Mouse (Mus musculus): ENCODE results near the gene Stac3. TPM values are rescaled to one million over a fixed set of nuclear protein-coding genes. Genes with fewer than 3 reads are reported as not detected.

Stac3 gene
- total and polyA plus RNA-seq, 2 experiments from 2014 or later: 0.50 to 1.7 TPM

DNA sequence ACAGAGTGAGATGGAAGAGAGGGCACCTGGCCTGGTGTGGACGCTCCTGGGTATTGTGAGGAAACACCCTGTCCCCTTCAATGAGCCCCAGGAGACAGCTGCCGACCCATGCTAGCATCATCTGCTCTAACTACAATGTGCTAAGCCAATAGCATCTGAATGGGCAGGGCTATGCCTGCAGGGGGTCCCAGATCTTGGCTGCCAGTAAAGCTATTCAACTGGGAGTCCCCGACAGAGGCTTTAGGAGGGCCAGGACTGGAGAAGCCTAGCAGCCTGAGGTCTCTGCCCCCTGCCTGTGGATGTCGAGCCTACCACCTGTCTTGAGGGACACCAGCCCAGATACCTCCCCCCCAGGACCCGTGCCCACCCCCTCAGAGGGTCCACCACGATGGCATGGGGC lies 41.2 kb downstream of the Stac3 start:
- Histone ChIP-seq H3K4me2 (ENCODE audit: low read depth) (no peak overlapping the region), H3K27me3 (ENCODE audit: insufficient read depth, low read length) (no peaks in the 10 kb centered on the region), H3K36me3 (ENCODE audit: insufficient read depth) (peaks cover 94% of the 10 kb centered on the region), H3K9ac (no peak overlapping the region), H3K9me3 (ENCODE audit: low read length) (no peaks in the 10 kb centered on the region), H3K4me3 (ENCODE audit: low read depth, low read length) (no peak overlapping the region), H3K4me1 (ENCODE audit: insufficient read depth) (no peaks in the 10 kb centered on the region), H3K27ac (ENCODE audit: low read depth, low read length) (no peak overlapping the region)
- ATAC-seq: 0 out of 2 replicates have a peak, but pooled peaks have one; percentile 27
- DNase-seq: no peak
- 45% methylated on average over 6 of the region's 6 CpGs for WGBS
- no peak for TF ChIP-seq CTCF (IDR thresholded peaks at IDR 0.05; ENCODE audit: low read depth)

DNA sequence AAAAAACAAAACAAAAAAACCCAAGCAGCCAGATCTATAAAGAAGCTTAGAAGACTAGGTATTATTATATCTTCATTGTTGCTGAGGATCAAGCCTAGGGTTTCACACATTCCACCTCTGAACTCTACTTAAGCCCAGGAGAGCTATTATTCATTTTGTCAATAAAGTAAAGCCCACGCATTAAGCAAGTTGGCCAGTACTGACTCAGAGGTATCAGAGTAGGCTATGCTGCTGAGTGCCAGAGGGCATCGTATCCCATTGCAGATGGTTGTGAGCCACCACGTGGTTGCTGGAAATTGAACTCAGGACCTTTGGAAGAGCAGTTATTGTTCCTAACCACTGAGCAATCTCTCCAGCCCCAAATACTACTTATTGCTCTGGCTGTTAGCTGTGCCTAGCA lies 42.4 kb downstream of the Stac3 start:
- Histone ChIP-seq H3K27ac (ENCODE audit: low read depth, low read length) (no peak overlapping the region), H3K9ac (no peak overlapping the region), H3K27me3 (ENCODE audit: insufficient read depth, low read length) (no peaks in the 10 kb centered on the region), H3K36me3 (ENCODE audit: insufficient read depth) (peaks cover 98% of the 10 kb centered on the region), H3K4me1 (ENCODE audit: insufficient read depth) (no peaks in the 10 kb centered on the region), H3K4me2 (ENCODE audit: low read depth) (no peak overlapping the region), H3K9me3 (ENCODE audit: low read length) (no peaks in the 10 kb centered on the region), H3K4me3 (ENCODE audit: low read depth, low read length) (no peak overlapping the region)
- DNase-seq (no peak), ATAC-seq (no peak)
- 83% methylated on average over 3 of the region's 3 CpGs for WGBS
- TF ChIP-seq CTCF (IDR thresholded peaks at IDR 0.05; ENCODE audit: low read depth): no peak

- WGBS: 91% methylated on average over 20 of the region's 20 CpGs
- ATAC-seq (no peak), DNase-seq (no peak)
- H3K27ac ChIP-seq (ENCODE audit: low read depth, low read length): no peak overlapping the region
- no peaks in the 10 kb centered on the region for H3K9me3 ChIP-seq (ENCODE audit: low read length)
- no peaks in the 10 kb centered on the region for H3K4me1 ChIP-seq (ENCODE audit: insufficient read depth)
- H3K4me2 ChIP-seq (ENCODE audit: low read depth): no peak overlapping the region
- no peak for TF ChIP-seq CTCF (IDR thresholded peaks at IDR 0.05; ENCODE audit: low read depth)
- H3K4me3 ChIP-seq (ENCODE audit: low read depth, low read length): no peak overlapping the region
- no peaks in the 10 kb centered on the region for H3K27me3 ChIP-seq (ENCODE audit: insufficient read depth, low read length)
- peaks cover 98% of the 10 kb centered on the region for H3K36me3 ChIP-seq (ENCODE audit: insufficient read depth)
- H3K9ac ChIP-seq: no peak overlapping the region
Measured at GRCm38 (mm10) chr10:127544375-127544774, 42.9 kb downstream of the Stac3 start.

- H3K4me2 ChIP-seq (ENCODE audit: low read depth): no peak overlapping the region
- H3K36me3 ChIP-seq (ENCODE audit: insufficient read depth): peaks cover 98% of the 10 kb centered on the region
- H3K4me1 ChIP-seq (ENCODE audit: insufficient read depth): no peaks in the 10 kb centered on the region
- H3K9me3 ChIP-seq (ENCODE audit: low read length): no peaks in the 10 kb centered on the region
- no peak overlapping the region for H3K9ac ChIP-seq
- H3K27ac ChIP-seq (ENCODE audit: low read depth, low read length): no peak overlapping the region
- H3K4me3 ChIP-seq (ENCODE audit: low read depth, low read length): no peak overlapping the region
- TF ChIP-seq CTCF (IDR thresholded peaks at IDR 0.05; ENCODE audit: low read depth): peak; percentile 57
- DNase-seq: no peak
- no peak for ATAC-seq
- no peaks in the 10 kb centered on the region for H3K27me3 ChIP-seq (ENCODE audit: insufficient read depth, low read length)
- WGBS: 93% methylated on average over 7 of the region's 7 CpGs
Measured at GRCm38 (mm10) chr10:127546505-127546904, 45.0 kb downstream of the Stac3 start.

DNA sequence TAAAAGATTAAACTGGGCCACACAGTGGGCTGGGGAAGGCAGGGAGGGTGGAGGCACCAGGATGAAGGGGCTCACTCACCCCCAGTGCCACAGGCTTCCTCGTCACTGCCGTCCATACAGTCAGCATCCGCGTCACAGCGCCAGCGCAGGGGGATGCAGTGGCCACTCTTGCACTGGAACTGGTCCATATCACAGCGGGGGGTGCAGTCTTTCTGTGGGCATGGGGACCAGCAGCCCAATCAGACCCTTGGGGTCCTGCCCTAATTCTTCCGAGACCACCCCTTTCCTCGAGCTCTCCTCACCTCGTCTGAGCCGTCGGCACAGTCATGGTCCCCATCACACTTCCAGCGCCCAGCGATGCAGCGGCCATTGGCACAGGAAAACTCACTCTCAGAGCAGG lies 46.8 kb downstream of the Stac3 start:
- H3K9ac ChIP-seq: no peak overlapping the region
- no peaks in the 10 kb centered on the region for H3K9me3 ChIP-seq (ENCODE audit: low read length)
- no peak overlapping the region for H3K4me2 ChIP-seq (ENCODE audit: low read depth)
- H3K4me3 ChIP-seq (ENCODE audit: low read depth, low read length): no peak overlapping the region
- TF ChIP-seq CTCF (IDR thresholded peaks at IDR 0.05; ENCODE audit: low read depth): no peak
- ATAC-seq (no peak), DNase-seq (no peak)
- H3K36me3 ChIP-seq (ENCODE audit: insufficient read depth): peaks cover 98% of the 10 kb centered on the region
- no peak overlapping the region for H3K27ac ChIP-seq (ENCODE audit: low read depth, low read length)
- 94% methylated on average over 15 of the region's 15 CpGs for WGBS
- no peaks in the 10 kb centered on the region for H3K27me3 ChIP-seq (ENCODE audit: insufficient read depth, low read length)
- no peaks in the 10 kb centered on the region for H3K4me1 ChIP-seq (ENCODE audit: insufficient read depth)

DNA sequence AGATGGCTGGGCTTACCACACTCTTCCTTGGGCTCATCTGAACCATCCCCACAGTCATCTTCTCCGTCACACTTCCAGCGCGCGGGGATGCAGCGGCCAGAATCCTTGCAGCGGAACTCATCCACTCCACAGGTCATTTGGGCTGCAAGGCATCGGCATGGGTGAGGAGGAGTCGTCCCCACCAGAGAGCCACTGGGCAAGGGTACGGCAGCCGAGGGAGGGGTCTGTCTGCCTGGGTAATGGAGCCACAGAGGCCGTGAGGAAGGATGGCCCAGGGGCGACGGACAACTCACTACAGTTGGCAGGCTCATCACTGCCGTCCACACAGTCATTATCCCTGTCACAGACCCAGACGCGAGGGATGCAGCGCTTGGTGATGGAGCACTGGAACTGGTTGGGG lies 48.4 kb downstream of the Stac3 start:
- H3K4me1 ChIP-seq (ENCODE audit: insufficient read depth): no peaks in the 10 kb centered on the region
- H3K27me3 ChIP-seq (ENCODE audit: insufficient read depth, low read length): no peaks in the 10 kb centered on the region
- no peak overlapping the region for H3K4me2 ChIP-seq (ENCODE audit: low read depth)
- no peak overlapping the region for H3K27ac ChIP-seq (ENCODE audit: low read depth, low read length)
- DNase-seq: no peak
- ATAC-seq: no peak
- no peak overlapping the region for H3K9ac ChIP-seq
- peaks cover 100% of the 10 kb centered on the region for H3K36me3 ChIP-seq (ENCODE audit: insufficient read depth)
- no peak overlapping the region for H3K4me3 ChIP-seq (ENCODE audit: low read depth, low read length)
- 91% methylated on average over 17 of the region's 17 CpGs for WGBS
- no peak for TF ChIP-seq CTCF (IDR thresholded peaks at IDR 0.05; ENCODE audit: low read depth)
- no peaks in the 10 kb centered on the region for H3K9me3 ChIP-seq (ENCODE audit: low read length)

- no peak overlapping the region for H3K27ac ChIP-seq (ENCODE audit: low read depth, low read length)
- H3K27me3 ChIP-seq (ENCODE audit: insufficient read depth, low read length): no peaks in the 10 kb centered on the region
- no peak overlapping the region for H3K9ac ChIP-seq
- H3K9me3 ChIP-seq (ENCODE audit: low read length): no peaks in the 10 kb centered on the region
- TF ChIP-seq CTCF (IDR thresholded peaks at IDR 0.05; ENCODE audit: low read depth): peak; percentile 70
- H3K4me3 ChIP-seq (ENCODE audit: low read depth, low read length): no peak overlapping the region
- 69% methylated on average over 18 of the region's 18 CpGs for WGBS
- no peaks in the 10 kb centered on the region for H3K4me1 ChIP-seq (ENCODE audit: insufficient read depth)
- H3K36me3 ChIP-seq (ENCODE audit: insufficient read depth): peaks cover 99% of the 10 kb centered on the region
- no peak overlapping the region for H3K4me2 ChIP-seq (ENCODE audit: low read depth)
- DNase-seq (no peak), ATAC-seq (peak; percentile 23)
Measured at GRCm38 (mm10) chr10:127555703-127556102, 54.2 kb downstream of the Stac3 start.

DNA sequence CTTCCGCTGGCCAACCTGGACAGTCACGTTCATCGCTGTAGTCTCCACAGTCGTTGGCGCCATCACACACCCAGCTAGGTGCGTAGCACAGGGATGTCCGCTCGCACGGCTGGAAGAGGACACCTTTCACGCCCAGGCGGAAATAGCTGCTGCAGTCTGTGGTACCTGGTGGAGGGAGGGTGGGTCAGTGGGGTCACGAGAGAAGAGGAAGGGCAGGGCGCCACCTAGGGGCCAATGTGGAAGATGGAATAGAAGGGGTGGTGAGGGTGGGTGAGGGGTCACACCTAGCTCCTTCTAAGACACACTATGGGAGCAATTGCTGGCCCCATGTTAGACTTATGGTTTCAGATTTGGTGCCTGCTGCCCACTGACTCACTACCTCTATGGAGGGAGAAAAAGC lies 55.9 kb downstream of the Stac3 start:
- DNase-seq (no peak), ATAC-seq (no peak)
- peak; percentile 51 for TF ChIP-seq CTCF (IDR thresholded peaks at IDR 0.05; ENCODE audit: low read depth)
- no peaks in the 10 kb centered on the region for H3K27me3 ChIP-seq (ENCODE audit: insufficient read depth, low read length)
- no peaks in the 10 kb centered on the region for H3K4me1 ChIP-seq (ENCODE audit: insufficient read depth)
- 91% methylated on average over 13 of the region's 13 CpGs for WGBS
- H3K9me3 ChIP-seq (ENCODE audit: low read length): no peaks in the 10 kb centered on the region
- H3K9ac ChIP-seq: no peak overlapping the region
- H3K4me2 ChIP-seq (ENCODE audit: low read depth): no peak overlapping the region
- H3K27ac ChIP-seq (ENCODE audit: low read depth, low read length): no peak overlapping the region
- no peak overlapping the region for H3K4me3 ChIP-seq (ENCODE audit: low read depth, low read length)
- peaks cover 99% of the 10 kb centered on the region for H3K36me3 ChIP-seq (ENCODE audit: insufficient read depth)

Other genes with a start within 250 kb of the Stac3 start
- 210 and 223 TPM in 2 replicates for gene Kif5a, start 238.3 kb upstream of the Stac3 start, total RNA-seq (2014; rRNA removed)
- 62.0 and 84.0 TPM in 2 replicates for gene Kif5a, start 238.3 kb upstream of the Stac3 start, polyA plus RNA-seq (2015; fragmentation: Nextera tagmentation; extraction: Ambion mirVana)
- 272 and 300 TPM in 2 replicates for gene Dctn2, start 235.3 kb upstream of the Stac3 start, total RNA-seq (2014; rRNA removed)
- 332 and 343 TPM in 2 replicates for gene Dctn2, start 235.3 kb upstream of the Stac3 start, polyA plus RNA-seq (2015; fragmentation: Nextera tagmentation; extraction: Ambion mirVana)
- gene Mbd6, start 212.7 kb upstream of the Stac3 start, total RNA-seq (2014; rRNA removed): 5.9 and 9.4 TPM in 2 replicates
- 4.1 and 4.8 TPM in 2 replicates for gene Mbd6, start 212.7 kb upstream of the Stac3 start, polyA plus RNA-seq (2015; fragmentation: Nextera tagmentation; extraction: Ambion mirVana)
- 86.4 and 94.4 TPM in 2 replicates for gene Mars, start 189.9 kb upstream of the Stac3 start, total RNA-seq (2014; rRNA removed)
- gene Mars, start 189.9 kb upstream of the Stac3 start, polyA plus RNA-seq (2015; fragmentation: Nextera tagmentation; extraction: Ambion mirVana): 95.9 and 98.6 TPM in 2 replicates
- gene Arhgap9, start 179.7 kb upstream of the Stac3 start, total RNA-seq (2014; rRNA removed): 0.52 and 0.69 TPM in 2 replicates
- 0.81 and 0.99 TPM in 2 replicates for gene Arhgap9, start 179.7 kb upstream of the Stac3 start, polyA plus RNA-seq (2015; fragmentation: Nextera tagmentation; extraction: Ambion mirVana)
- gene Gli1, start 159.7 kb upstream of the Stac3 start, total RNA-seq (2014; rRNA removed): 2.5 and 5.1 TPM in 2 replicates
- gene Gli1, start 159.7 kb upstream of the Stac3 start, polyA plus RNA-seq (2015; fragmentation: Nextera tagmentation; extraction: Ambion mirVana): 0.89 and 1.2 TPM in 2 replicates
- gene Inhbe, start 147.3 kb upstream of the Stac3 start, total RNA-seq (2014; rRNA removed): under 0.01 TPM in 1 of 2 replicates, not detected in the other
- not detected in 2 replicates for gene Inhbe, start 147.3 kb upstream of the Stac3 start, polyA plus RNA-seq (2015; fragmentation: Nextera tagmentation; extraction: Ambion mirVana)
- not detected in 2 replicates for gene Inhbc, start 131.3 kb upstream of the Stac3 start, total RNA-seq (2014; rRNA removed)
- gene Inhbc, start 131.3 kb upstream of the Stac3 start, polyA plus RNA-seq (2015; fragmentation: Nextera tagmentation; extraction: Ambion mirVana): not detected in 2 replicates
- gene R3hdm2, start 121.4 kb upstream of the Stac3 start, total RNA-seq (2014; rRNA removed): 47.5 and 51.0 TPM in 2 replicates
- 28.6 and 37.2 TPM in 2 replicates for gene R3hdm2, start 121.4 kb upstream of the Stac3 start, polyA plus RNA-seq (2015; fragmentation: Nextera tagmentation; extraction: Ambion mirVana)
- gene Ndufa4l2, start 13.3 kb downstream of the Stac3 start, total RNA-seq (2014; rRNA removed): 4.9 and 15.5 TPM in 2 replicates
- 15.2 and 15.5 TPM in 2 replicates for gene Ndufa4l2, start 13.3 kb downstream of the Stac3 start, polyA plus RNA-seq (2015; fragmentation: Nextera tagmentation; extraction: Ambion mirVana)
- gene Shmt2, start 20.8 kb downstream of the Stac3 start, total RNA-seq (2014; rRNA removed): 31.5 and 43.8 TPM in 2 replicates
- 39.0 and 39.9 TPM in 2 replicates for gene Shmt2, start 20.8 kb downstream of the Stac3 start, polyA plus RNA-seq (2015; fragmentation: Nextera tagmentation; extraction: Ambion mirVana)
- 2.1 and 2.2 TPM in 2 replicates for gene Nxph4, start 32.9 kb downstream of the Stac3 start, total RNA-seq (2014; rRNA removed)
- gene Nxph4, start 32.9 kb downstream of the Stac3 start, polyA plus RNA-seq (2015; fragmentation: Nextera tagmentation; extraction: Ambion mirVana): 19.9 and 22.6 TPM in 2 replicates
- 183 and 228 TPM in 2 replicates for gene Lrp1, start 119.5 kb downstream of the Stac3 start, total RNA-seq (2014; rRNA removed)
- 42.2 and 70.4 TPM in 2 replicates for gene Lrp1, start 119.5 kb downstream of the Stac3 start, polyA plus RNA-seq (2015; fragmentation: Nextera tagmentation; extraction: Ambion mirVana)
- 4.6 and 5.4 TPM in 2 replicates for gene Stat6, start 141.3 kb downstream of the Stac3 start, total RNA-seq (2014; rRNA removed)
- 4.3 and 4.4 TPM in 2 replicates for gene Stat6, start 141.3 kb downstream of the Stac3 start, polyA plus RNA-seq (2015; fragmentation: Nextera tagmentation; extraction: Ambion mirVana)
- gene Nemp1, start 165.2 kb downstream of the Stac3 start, total RNA-seq (2014; rRNA removed): 3.4 and 6.1 TPM in 2 replicates
- gene Nemp1, start 165.2 kb downstream of the Stac3 start, polyA plus RNA-seq (2015; fragmentation: Nextera tagmentation; extraction: Ambion mirVana): 2.8 and 3.2 TPM in 2 replicates
- gene Nab2, start 166.9 kb downstream of the Stac3 start, total RNA-seq (2014; rRNA removed): 12.9 and 14.4 TPM in 2 replicates
- gene Nab2, start 166.9 kb downstream of the Stac3 start, polyA plus RNA-seq (2015; fragmentation: Nextera tagmentation; extraction: Ambion mirVana): 4.5 and 4.8 TPM in 2 replicates
- gene Myo1a, start 203.5 kb downstream of the Stac3 start, total RNA-seq (2014; rRNA removed): 0.15 and 0.29 TPM in 2 replicates
- 0.28 and 0.35 TPM in 2 replicates for gene Myo1a, start 203.5 kb downstream of the Stac3 start, polyA plus RNA-seq (2015; fragmentation: Nextera tagmentation; extraction: Ambion mirVana)
- gene Tac2, start 222.8 kb downstream of the Stac3 start, total RNA-seq (2014; rRNA removed): 0.46 and 2.8 TPM in 2 replicates
- gene Tac2, start 222.8 kb downstream of the Stac3 start, polyA plus RNA-seq (2015; fragmentation: Nextera tagmentation; extraction: Ambion mirVana): 6.0 and 9.1 TPM in 2 replicates
- gene Zbtb39, start 237.9 kb downstream of the Stac3 start, total RNA-seq (2014; rRNA removed): 7.5 and 11.9 TPM in 2 replicates
- gene Zbtb39, start 237.9 kb downstream of the Stac3 start, polyA plus RNA-seq (2015; fragmentation: Nextera tagmentation; extraction: Ambion mirVana): 2.3 and 2.4 TPM in 2 replicates

All from forebrain, postnatal 0 days (tissue).